Mouse (Mus musculus): ENCODE data around the gene Slc51a.

DNA sequence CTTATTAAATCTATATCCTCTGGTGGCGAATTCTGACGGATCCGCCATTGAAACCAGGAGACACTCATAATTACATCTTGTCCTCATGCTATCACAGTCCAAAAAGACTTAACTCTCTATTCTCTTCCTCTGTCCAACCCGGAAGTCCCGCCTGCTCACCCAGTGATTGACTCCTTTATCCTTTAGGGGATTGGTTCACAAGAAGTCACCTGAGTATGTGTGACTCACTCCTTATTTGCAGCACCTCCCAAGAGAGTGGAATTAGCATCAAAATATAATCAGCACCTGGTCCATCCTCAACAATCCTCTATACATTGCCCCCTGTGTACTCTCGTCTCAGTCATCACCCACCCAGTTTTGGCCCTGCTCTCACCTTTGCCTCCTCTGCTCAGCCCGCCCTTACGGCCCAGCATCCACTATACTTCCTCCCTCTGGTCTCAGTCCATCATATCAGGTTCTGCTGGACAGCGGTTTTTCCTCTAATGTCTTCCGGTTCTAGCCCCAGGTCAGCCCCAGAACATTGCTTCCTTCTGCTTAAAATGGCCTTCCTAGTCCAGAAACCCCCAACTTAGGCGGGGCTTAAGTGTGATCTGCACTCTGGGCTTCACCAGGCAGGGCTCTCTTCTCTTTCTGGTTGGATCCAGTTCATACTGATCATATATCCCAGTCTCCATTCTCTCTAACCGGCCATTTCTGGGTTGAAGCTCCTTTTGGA is 15.1 kb upstream of the Slc51a start:
- TF ChIP-seq CTCF (IDR thresholded peaks at IDR 0.05; ENCODE audit: low read depth) (no peak), EP300 (IDR thresholded peaks at IDR 0.05; ENCODE audit: low read depth) (no peak)

Measured in liver, embryonic 14.5 days (tissue).